Mouse (Mus musculus) lung, postnatal 10 days (tissue): ENCODE data around the gene Taar2.

Experiments
- DNase-seq: peaks from one replicate; pipeline ENCODE4 v3.0.0; 2021

Taar2 gene

GRCm38 (mm10) chr10:23986419-23986818 is 48.0 kb downstream of the Taar2 start:
- DNase-seq: no peak
